Mouse (Mus musculus): ENCODE data around the gene Arhgef10l. TPM values are rescaled to one million over a fixed set of nuclear protein-coding genes. Genes with fewer than 3 reads are reported as not detected.
"Not testable (repeated sequence)": the region's sequence is repeated elsewhere in the genome, so short reads cannot be mapped to it uniquely, and the experiment has no call there.

Arhgef10l gene
- polyA plus RNA-seq, 1 experiment: 30.0 TPM

GRCm38 (mm10) chr4:140569394-140569793 is 96.4 kb downstream of the Arhgef10l start:
- DNase-seq (ENCODE audit: low spot score): no peak

- DNase-seq (ENCODE audit: low spot score): no peak
These were observed 97.8 kb downstream of the Arhgef10l start for GRCm38 (mm10) chr4:140567911-140568480.

GRCm38 (mm10) chr4:140566785-140567184 is 99.0 kb downstream of the Arhgef10l start:
- no peak for DNase-seq (ENCODE audit: low spot score)

GRCm38 (mm10) chr4:140564459-140564858 is 101.4 kb downstream of the Arhgef10l start:
- DNase-seq (ENCODE audit: low spot score): not testable (repeated sequence)

- no peak for DNase-seq (ENCODE audit: low spot score)
These were observed 103.2 kb downstream of the Arhgef10l start for GRCm38 (mm10) chr4:140562461-140563178.

- DNase-seq (ENCODE audit: low spot score): no peak
These were observed 104.1 kb downstream of the Arhgef10l start for GRCm38 (mm10) chr4:140561744-140562143.

- no peak for DNase-seq (ENCODE audit: low spot score)
These were observed 106.0 kb downstream of the Arhgef10l start for GRCm38 (mm10) chr4:140559862-140560261.

- DNase-seq (ENCODE audit: low spot score): no peak
These were observed 107.6 kb downstream of the Arhgef10l start for GRCm38 (mm10) chr4:140558193-140558592.

GRCm38 (mm10) chr4:140556561-140556960 is 109.3 kb downstream of the Arhgef10l start:
- no peak for DNase-seq (ENCODE audit: low spot score)

GRCm38 (mm10) chr4:140555273-140555672 is 110.5 kb downstream of the Arhgef10l start:
- DNase-seq (ENCODE audit: low spot score): no peak

GRCm38 (mm10) chr4:140554552-140554951 is 111.3 kb downstream of the Arhgef10l start:
- no peak for DNase-seq (ENCODE audit: low spot score)

- DNase-seq (ENCODE audit: low spot score): no peak
These were observed 114.0 kb downstream of the Arhgef10l start for GRCm38 (mm10) chr4:140551766-140552165.

- DNase-seq (ENCODE audit: low spot score): no peak
These were observed 115.1 kb downstream of the Arhgef10l start for GRCm38 (mm10) chr4:140550670-140551069.

- no peak for DNase-seq (ENCODE audit: low spot score)
These were observed 115.8 kb downstream of the Arhgef10l start for GRCm38 (mm10) chr4:140549975-140550374.

GRCm38 (mm10) chr4:140547488-140547887 is 118.3 kb downstream of the Arhgef10l start:
- peak; percentile 46 for DNase-seq (ENCODE audit: low spot score)

- no peak for DNase-seq (ENCODE audit: low spot score)
These were observed 126.7 kb downstream of the Arhgef10l start for GRCm38 (mm10) chr4:140539125-140539524.

GRCm38 (mm10) chr4:140537561-140538021 is 128.2 kb downstream of the Arhgef10l start:
- no peak for DNase-seq (ENCODE audit: low spot score)

GRCm38 (mm10) chr4:140535323-140535722 is 130.5 kb downstream of the Arhgef10l start:
- DNase-seq (ENCODE audit: low spot score): no peak

GRCm38 (mm10) chr4:140532270-140532669 is 133.5 kb downstream of the Arhgef10l start:
- DNase-seq (ENCODE audit: low spot score): no peak

- no peak for DNase-seq (ENCODE audit: low spot score)
These were observed 134.8 kb downstream of the Arhgef10l start for GRCm38 (mm10) chr4:140531024-140531423.

- no peak for DNase-seq (ENCODE audit: low spot score)
These were observed 136.1 kb downstream of the Arhgef10l start for GRCm38 (mm10) chr4:140529735-140530134.

GRCm38 (mm10) chr4:140528443-140528842 is 137.4 kb downstream of the Arhgef10l start:
- no peak for DNase-seq (ENCODE audit: low spot score)

GRCm38 (mm10) chr4:140525674-140526177 is 140.1 kb downstream of the Arhgef10l start:
- DNase-seq (ENCODE audit: low spot score): no peak

Data from urinary bladder, adult 2 months (tissue).